Mouse (Mus musculus) cerebral cortex, adult 2 months (tissue): ENCODE results near the gene Hdac8.

Experiments used
- WGBS: fragments of 180-500 bp; shearing (Covaris S2); methylation state at CpG from one replicate; pipeline ENCODE4 v1.1.7; 2018; 5-methylcytosine and 5-hydroxymethylcytosine counted together

Gene Hdac8

DNA sequence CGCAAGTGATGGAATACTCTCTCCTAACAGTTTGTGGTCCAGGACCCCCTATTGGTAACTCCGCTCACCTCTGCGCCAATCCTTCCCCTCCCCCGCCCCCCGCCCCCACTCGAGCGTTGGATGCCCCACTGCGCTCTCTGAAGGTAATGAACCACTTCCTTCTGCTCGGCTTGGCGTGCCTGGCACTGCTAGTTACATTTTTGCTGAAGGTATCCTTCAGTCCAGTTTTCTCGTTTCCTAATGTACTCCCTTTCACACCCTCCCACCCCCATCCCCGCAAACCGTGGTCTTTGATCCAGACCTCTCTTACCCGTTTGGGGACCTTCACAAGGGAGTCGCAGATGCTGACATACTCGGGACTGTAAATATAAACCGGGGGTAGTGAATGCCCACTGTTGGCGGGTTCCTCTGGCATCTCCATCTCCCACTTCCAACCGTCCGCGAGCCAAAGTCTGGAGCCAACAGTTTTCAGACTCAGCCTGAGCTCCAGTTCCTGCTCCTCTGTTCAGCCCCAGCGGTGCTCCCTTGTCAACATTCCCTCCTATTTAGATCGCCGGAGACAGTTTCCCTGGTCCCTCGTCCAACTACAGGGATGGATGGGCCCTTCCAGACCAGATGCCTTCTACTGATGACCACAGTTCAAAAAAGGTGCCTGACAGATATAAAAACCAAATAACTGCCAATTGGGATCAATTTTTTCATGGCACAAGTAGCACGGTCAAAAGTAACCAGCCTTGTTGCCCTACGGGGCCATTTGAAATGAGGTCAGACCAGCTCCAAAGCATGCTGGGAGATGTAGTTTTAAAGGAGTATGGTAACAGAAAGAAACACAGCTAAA lies at the start of gene Hdac8:
Hdac8 (minus strand) TSS at position 716 of the 838 bp plus-strand sequence.
- WGBS: 2% methylated on average over 27 of the region's 27 CpGs

GRCm38 (mm10) chrX:102509205-102509604 lies 4.0 kb upstream of the Hdac8 start:
- 66% methylated on average over 4 of the region's 4 CpGs for WGBS

GRCm38 (mm10) chrX:102504179-102504578 lies 980 bp downstream of the Hdac8 start:
- WGBS: 8% methylated on average over 10 of the region's 10 CpGs

- 55% methylated on average over 6 of the region's 6 CpGs for WGBS
These were observed 11.0 kb downstream of the Hdac8 start for GRCm38 (mm10) chrX:102493992-102494730.

DNA sequence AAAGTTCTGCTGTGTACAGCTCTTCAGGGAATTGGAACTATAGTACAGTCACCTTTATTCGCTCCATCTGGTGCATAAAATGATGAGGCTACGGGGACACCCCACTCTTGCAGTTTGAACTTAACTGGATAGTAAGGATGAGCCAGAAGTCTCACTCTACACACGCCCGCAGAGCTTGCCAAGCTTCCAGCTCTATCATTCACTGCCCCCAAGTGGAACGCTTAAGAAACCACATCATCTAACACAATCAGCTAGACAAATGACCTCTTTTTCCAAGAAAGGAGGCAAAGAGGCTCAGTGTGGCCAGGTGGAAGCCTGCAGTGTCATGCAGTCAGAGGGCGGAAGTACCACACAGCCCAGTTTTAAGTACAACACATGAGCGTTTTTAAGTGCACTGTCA lies 19.6 kb downstream of the Hdac8 start:
- 57% methylated on average over 7 of the region's 7 CpGs for WGBS

GRCm38 (mm10) chrX:102479665-102480064 lies 25.5 kb downstream of the Hdac8 start:
- 64% methylated on average over 4 of the region's 4 CpGs for WGBS

- 24% methylated on average over 4 of the region's 4 CpGs for WGBS
These were observed 26.2 kb downstream of the Hdac8 start for GRCm38 (mm10) chrX:102478965-102479364.

DNA sequence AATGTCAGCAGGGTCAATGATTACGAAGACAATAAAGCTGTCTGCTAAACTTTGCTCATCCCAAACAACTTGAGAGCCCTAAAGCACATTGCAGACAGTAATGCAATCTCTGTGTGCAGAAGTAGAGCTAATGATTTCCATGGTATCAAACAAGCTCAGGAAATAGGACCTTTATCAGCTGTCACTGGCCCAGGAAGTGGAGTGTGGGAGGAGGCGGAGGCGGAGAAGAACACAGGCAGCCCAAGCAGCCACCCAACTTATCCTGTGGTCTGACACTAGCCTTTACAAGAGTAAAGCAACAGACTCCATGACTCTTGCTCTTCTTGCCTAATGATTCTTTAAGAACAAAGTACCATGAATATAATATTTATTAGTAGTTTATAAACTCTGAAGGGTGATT lies 26.7 kb downstream of the Hdac8 start:
- WGBS: 89% methylated on average over 3 of the region's 3 CpGs

DNA sequence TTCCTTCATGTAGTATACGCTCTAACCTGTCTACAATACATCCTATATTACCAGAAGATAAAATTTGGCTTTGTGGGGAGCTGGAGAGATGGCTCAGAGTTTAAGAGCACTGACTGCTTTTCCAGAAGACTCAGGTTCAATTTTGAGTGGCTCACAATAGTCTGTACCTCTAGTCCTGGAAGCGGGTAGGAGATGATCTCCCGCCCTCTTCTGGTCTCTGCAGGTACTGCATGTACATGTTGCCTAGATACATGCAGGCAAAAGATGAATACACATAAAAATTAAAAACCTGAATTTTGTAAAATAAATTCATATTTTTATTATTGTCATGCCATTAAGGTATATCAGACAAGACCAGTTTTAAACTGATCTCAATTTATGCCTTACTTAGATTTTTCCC lies 28.4 kb downstream of the Hdac8 start:
- WGBS: 35% methylated on average over 3 of the region's 3 CpGs

GRCm38 (mm10) chrX:102475555-102475954 lies 29.6 kb downstream of the Hdac8 start:
- WGBS: 28% methylated on average over 5 of the region's 5 CpGs

GRCm38 (mm10) chrX:102418343-102419127 lies 86.6 kb downstream of the Hdac8 start:
- 82% methylated on average over 8 of the region's 8 CpGs for WGBS

- 51% methylated on average over 4 of the region's 4 CpGs for WGBS
These were observed 88.2 kb downstream of the Hdac8 start for GRCm38 (mm10) chrX:102416972-102417371.

DNA sequence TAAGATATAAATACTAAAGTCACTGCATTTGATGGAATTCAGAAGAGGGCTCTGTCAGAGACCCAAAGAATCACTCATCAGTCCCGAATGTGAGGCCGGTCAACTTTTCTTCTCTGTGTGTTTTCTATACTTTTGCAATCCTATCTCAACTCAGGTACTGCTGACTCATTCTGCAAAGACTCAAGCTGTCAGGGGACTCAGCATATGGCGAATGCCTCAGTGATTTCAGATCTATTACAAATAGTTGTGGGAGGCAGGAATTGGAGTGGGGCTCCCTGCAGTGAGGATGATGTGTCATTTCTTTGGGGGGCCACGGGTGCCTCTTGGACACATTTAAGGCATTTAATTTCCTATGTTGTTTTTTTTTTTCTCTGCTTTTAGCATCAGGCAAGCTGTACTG lies 88.8 kb downstream of the Hdac8 start:
- 42% methylated on average over 4 of the region's 4 CpGs for WGBS

DNA sequence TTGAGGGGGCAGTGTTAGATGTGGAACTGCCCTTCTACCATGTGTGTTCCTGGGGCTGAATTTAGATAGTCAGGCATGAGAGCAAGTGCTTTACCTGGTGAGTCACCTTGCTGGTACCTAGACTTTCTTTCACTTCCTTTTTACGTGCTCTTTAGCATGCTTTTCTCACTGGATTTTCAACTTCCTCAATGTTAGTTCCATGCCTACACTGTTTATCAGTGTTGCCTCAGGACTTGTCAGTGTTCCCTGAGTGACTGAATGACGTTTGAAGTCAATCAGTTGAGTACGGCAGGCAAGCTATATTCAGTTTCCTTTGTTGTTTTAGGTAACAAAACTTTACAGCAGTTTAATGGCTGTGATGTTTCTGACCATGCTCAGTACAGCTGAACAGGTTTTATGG lies 120.4 kb downstream of the Hdac8 start:
- 68% methylated on average over 3 of the region's 3 CpGs for WGBS

DNA sequence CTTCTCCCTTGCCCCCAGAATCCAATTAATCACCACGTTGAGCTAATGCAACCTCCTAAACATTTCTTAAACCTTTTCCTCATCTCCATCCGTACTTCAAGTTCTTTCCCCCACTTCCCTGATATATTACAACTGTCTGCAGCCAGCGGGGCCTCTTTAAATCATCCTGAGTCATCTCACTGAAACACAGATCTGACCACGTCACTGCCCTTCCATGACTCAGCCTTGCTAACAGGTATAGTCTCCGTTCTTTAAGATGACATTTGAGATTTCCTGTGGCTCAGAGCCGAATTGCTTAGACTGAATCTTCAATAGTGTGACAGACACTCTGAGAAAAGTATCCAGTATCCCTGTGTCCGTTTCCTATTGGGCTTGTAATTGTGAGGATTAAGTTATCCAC lies 122.0 kb downstream of the Hdac8 start:
- 84% methylated on average over 7 of the region's 7 CpGs for WGBS

DNA sequence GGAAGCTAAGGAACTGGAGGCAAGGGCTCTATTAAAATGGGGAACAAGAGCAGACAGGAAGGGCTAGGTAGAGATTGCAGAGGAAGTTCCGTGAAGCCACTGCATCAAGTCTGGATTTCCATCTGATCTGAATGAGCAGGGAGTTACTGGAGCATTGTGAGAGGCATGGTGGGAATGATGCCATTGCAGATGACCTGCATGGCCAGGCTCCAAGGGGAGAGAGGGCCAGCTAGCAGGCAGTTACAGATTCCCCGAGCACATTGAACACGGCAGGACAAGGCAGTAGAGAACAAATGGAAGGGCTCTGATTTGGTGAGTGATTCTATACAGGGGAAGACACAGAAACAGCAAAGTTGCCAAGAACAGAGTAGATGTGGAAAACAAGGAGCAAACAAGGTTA lies 138.6 kb downstream of the Hdac8 start:
- 73% methylated on average over 3 of the region's 3 CpGs for WGBS

- 98% methylated on average over 2 of the region's 2 CpGs for WGBS
These were observed 142.9 kb downstream of the Hdac8 start for GRCm38 (mm10) chrX:102362244-102362643.

GRCm38 (mm10) chrX:102353412-102353811 lies 151.7 kb downstream of the Hdac8 start:
- WGBS: 62% methylated on average over 3 of the region's 3 CpGs

DNA sequence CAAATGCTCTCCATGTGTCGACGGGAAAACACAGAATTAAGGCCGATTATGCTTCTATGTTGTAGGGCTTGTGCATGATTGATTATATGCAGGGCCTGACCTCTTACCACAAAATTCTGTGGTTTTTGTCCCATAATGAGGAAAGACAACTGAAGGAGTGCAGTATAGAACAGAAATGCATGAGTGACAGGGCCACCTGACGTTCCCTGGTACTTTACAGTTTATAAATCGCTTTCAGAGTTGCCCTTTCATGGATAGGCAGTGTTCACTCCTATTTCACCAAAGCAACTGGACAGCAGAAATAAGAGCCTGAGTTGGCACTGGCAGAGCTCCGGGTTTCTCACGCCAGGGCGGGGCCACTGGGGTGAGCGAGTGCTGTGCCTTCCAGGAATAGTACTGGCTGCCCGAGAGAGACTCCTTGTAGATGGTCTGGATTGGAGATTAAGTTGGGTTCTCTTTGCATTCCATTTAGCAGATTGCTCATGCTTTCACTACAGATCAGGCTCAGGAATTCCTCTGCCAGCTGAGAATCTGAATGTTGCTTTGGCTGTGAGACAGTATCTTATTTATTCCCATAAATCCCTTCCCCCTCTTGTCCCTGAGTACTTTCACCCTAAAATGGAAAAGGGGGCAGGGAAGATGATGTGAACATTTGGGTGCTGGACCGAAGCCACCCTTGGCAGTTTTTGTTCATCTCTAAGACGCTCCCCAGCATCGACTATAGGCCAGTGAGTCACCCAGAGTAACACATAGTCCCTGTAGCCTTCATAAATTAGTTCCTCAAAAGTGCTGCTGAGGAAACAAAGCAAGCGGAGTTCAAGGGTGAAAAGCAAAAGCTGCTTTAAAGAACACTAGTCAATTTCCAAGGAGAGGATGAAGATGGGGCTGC lies 155.1 kb downstream of the Hdac8 start:
- 47% methylated on average over 14 of the region's 14 CpGs for WGBS

DNA sequence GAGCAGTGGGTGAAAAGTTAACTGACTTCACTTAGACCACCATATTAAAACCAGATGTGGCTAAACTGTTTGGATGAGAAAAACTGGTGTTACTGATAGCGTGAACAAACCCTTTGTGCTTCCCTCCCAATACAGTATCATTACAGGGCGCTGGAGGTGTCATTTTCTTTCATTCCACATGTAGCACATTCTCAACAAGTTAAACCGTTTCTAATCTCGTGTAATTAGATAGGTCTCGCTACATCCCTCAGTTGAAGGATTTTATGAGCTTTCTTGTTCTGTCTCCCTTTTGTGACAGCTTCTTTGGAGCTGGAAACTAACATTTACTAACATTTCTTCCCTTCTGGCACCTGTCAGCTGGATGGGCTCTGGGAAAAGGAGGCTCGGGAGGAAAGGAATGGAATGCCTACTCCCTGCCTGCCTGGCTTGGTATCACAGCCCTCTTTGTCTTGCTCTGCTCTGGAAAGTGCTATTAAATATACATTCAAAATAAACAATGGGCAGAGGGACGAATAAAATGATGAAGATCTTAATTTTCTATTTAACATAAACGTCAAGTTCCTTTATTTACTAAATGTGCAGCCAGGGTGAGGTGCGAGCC lies 156.2 kb downstream of the Hdac8 start:
- WGBS: 70% methylated on average over 9 of the region's 9 CpGs

GRCm38 (mm10) chrX:102341688-102342087 lies 163.5 kb downstream of the Hdac8 start:
- 23% methylated on average over 4 of the region's 4 CpGs for WGBS
